Mouse (Mus musculus) neutrophil, adult 5-6 weeks (primary cell): ENCODE measurements around the gene Pnkd. TPM values are rescaled to one million over a fixed set of nuclear protein-coding genes. Genes with fewer than 3 reads are reported as not detected.

Experiments used
- ATAC-seq: fragments of 151-379, 151-347 bp; 2 replicates; pipeline ENCODE4 v1.8.0; 2017; ENCODE audit warnings: mild to moderate bottlenecking, moderate TSS enrichment; ENCODE audit not compliant: insufficient number of reproducible peaks, poor library complexity, low FRiP score, severe bottlenecking; ENCODE audit errors: extremely low read depth
- total RNA-seq: library from RNA; stranded (forward); fragments of 200-1000 nt; gene quantifications from 2 replicates; pipeline ENCODE4 v1.2.3, GENCODE M21; 2017

Pnkd gene
- total RNA-seq, 1 experiment from 2014 or later, result 12.7 TPM

DNA sequence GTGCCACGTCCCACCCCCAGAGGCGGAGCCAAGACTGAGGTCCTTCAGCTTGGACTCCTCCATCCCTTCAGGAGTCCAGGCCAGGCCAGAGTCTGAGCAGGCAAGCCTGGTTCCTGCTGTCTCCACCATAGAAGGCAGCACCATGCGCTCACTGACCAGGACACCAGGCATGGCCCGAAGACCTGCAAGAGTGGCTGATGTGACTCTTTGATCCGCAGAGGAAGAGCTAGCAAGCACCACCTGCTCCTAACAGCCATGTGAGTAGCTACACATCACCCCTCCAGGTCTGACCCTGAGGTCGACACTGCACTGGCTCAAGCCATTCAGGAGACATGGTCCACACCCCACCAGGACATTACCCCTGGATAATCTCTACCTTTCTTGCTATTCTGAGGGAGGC is 7.7 kb upstream of the Pnkd start:
- no peak for ATAC-seq

DNA sequence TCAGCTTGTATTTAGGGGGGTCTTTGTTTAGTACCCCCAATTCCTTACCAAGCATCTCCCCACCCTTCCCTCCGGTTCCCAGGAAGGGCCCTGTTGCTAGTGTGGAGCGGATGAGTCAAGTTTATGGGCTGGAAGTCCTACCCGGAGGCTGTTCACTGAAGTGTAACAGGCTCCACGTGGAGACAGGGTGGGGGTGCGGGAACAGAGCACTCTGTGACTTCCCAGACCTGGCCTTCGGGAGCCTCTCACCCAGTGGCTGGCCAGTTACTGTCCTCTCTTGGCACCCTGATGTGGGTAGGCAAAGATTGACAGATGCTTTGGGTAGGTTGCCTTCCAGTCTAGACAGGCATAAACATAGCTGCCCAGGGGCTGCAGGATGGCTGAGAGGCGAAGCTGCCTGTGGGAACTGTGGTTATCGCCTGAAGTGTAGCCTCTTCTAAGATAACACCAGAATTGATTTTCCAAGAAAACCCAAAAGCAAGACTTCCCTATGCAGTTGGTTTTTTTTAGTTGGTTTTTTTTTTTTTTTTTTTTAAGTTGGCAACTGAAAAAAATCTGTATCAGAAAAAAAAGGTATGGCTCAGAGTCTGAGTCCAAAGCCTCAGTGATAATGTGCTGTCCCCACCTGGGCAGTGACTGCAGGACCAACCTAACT is 6.7 kb upstream of the Pnkd start:
- ATAC-seq, result no peak

DNA sequence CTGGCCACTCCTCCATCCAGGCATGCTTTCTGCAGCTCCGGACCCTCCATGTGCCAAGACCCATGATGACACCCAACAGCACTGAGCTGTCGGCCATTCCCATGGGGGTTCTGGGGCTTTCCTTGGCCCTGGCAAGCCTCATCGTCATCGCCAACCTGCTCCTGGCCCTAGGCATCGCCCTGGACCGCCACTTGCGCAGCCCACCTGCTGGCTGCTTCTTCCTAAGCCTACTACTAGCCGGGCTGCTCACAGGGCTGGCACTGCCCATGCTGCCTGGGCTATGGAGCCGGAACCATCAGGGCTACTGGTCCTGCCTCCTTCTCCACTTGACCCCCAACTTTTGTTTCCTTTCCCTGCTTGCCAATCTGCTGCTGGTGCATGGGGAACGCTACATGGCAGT is 6.2 kb upstream of the Pnkd start, which contains the start of gene Gpbar1:
Gpbar1 (plus strand) TSS at position 13 of the 400 bp plus-strand sequence.
- no peak for ATAC-seq

DNA sequence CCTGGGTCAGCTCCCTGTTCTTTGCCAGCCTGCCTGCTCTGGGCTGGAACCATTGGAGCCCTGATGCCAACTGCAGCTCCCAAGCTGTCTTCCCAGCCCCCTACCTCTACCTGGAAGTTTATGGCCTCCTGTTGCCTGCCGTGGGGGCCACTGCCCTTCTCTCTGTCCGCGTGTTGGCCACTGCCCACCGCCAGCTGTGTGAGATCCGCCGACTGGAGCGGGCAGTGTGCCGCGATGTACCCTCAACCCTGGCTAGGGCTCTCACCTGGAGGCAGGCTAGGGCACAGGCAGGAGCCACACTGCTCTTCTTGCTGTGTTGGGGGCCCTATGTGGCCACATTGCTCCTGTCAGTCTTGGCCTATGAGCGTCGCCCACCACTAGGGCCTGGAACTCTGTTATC is 5.7 kb upstream of the Pnkd start:
- ATAC-seq, result no peak

DNA sequence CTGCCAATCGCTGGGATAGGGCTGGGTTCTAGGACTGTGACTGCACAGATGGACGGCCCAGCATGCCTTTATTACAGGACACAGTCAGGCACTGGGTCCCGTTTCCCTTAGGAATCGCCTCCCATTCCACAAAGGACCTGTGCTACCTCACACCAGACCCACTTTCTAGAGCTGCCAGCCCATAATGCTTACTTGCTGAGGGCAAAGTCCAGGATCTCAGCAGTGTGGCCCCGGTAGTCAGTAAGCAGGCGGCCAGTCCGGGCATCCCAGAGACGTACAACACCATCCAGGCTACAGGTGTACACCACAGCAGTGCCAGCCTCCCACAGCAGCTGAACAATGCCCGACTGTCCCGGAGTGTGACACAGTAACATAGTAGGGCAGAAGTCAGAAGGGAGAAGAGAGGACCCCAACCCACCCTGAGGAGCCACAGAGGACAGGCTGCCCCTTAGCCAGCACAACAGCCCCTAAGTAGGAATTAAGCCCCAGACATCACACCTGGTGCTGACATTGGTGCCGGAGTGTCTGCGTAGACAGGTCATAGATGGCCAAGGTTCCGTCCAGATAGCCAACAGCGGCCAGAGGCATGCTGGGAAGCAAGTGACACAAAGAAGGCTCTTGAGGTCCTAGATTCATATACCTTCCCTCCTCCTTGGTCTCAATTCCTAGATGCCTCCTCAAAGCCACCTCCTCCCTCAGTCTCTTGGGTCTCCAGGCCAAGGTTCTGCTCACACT is 4.0 kb upstream of the Pnkd start:
- ATAC-seq, result no peak

DNA sequence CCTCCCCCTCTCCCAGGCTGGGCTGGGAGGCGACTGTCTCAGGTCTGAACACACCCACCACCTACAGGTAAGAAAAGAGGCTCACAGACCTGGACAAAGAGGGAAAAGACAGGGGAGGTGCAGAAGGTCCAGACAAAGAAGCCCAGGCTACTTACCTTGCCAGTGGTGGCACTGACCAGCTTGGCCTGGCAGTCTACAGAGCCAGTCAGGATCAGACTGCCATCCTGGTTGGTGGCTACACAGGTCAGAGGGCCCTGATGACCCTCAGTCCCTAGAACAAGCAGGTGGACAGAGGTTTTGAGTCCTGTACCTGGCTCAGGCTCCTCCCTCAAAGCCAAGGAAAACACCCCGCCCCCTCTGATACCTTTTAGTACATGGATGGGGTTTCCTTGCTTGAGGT is 3.4 kb upstream of the Pnkd start:
- no peak for ATAC-seq

DNA sequence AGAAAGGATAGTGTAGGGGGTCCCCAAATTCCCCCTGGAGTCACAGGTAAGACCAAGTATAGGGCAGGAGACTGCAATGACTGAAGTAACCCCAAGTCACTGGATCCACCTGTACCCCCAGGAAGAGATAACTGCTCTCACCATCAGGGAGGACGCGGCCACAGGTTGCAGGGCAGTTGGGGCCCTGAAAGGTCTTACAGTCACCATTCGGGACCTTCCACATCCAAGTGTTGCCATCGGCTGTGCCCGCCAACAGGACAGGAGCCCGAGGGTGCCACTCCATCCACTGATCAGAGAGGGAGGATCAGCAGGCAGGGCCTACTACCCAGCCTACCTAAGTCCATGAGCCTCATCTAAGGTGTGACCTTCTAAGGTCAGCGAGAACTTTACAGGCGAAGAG is 2.8 kb upstream of the Pnkd start:
- ATAC-seq, result no peak

DNA sequence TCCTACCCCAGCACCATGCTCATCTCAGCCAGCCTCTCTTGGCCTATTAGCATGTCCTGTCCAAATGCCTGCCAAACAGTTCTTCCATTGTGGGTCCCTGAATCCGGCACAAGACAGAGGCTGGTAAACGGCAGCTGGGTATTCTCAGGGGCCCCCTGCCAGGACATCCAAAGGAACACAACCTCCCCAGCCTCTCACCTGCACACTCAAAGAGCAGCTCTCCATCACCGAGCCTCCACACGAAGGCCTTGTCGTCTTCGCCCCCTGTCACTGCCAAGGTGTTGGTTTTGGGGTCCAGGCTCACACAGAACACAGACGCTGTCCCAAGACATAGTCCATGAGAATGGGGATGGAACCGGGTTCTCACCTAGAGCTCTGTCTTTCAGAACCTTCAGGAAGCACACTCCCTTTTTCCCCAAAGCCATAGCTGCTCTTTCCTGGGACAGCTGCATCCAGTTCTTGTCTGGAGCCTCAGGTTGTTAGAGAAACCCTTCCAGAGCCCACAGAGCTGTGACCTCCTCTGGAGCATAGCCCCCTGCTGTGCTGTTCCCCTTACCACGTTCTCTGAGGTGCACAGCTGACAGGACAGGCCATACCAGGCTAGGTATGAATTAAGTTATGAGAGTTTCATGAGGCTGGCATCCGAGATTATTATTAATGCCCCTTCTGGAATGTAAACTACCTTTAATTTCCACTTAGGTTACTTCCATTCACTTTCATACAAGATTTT is 1.7 kb upstream of the Pnkd start:
- ATAC-seq, result no peak

DNA sequence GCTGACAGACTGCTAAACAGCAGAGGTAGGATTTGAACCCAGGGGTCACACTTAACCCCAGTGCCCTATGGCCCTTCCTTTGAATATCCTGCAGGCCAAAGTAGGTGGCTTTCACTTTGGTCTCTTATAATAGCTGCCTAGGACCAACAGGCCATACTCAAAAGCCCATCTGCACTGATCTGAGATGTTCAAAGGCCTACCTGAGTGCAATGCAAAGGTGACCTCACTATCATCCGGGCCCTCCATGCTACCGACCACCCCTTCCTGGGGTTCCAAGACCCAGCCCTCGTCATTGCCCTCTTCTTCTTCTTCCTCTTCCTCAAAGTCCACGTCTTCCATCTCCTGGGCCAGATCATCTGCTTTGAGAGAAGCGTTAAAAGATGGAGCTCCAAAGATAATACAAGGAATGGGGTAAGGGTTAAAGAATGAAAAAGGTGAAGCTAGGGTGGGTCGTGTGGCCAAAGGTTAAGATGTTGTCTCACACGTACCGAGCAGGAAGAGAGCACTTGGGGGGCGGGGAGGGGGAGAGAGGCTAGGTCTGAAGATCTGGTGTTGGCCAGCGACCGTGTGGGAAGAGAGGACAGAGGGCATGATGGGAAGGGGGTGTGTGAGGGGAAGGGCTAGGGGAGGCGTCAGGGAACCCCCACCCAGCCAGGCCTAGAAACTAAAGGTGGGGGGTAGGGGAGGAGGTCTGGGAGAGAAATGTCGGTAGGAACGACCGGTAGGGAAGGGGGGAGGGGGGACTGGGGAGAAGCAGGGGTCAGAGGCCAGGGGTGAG is 855 bp upstream of the Pnkd start:
- ATAC-seq, result no peak

DNA sequence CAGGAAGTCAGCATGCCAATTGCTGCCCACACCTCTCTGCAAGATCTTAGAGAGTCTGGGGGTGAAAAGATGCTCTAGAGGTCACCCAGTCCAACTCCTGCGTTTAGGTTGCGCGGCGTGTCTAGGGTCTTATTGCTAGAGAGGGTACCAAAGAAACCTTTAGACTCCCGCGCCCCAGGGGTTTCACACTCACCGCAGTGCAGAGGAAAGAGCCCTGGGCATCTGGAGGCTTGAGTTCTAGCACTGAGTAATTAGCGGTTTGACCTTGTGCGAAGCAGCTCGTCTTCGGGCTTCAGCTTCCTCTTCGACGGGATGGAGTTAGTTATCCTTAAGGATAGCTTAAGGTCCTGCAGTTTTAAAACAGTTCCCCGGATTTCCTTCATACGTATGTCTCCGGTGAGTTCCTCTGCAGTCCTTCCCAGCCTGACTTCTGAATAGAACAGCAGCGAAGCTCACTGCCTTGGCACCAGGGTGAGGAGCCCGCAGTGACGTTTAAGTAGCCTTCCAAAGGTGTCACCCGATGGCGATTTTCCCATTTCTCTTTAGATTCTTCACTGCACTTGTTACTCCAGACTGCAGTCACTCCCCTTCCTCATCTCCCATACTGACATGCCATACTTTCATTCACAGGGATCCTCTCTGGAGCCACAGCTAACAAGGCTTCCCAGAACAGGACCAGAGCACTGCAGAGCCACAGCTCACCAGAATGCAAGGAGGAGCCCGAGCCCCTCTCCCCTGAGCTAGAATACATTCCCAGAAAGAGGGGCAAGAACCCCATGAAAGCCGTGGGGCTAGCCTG is 681 bp downstream of the Pnkd start:
- no peak for ATAC-seq

DNA sequence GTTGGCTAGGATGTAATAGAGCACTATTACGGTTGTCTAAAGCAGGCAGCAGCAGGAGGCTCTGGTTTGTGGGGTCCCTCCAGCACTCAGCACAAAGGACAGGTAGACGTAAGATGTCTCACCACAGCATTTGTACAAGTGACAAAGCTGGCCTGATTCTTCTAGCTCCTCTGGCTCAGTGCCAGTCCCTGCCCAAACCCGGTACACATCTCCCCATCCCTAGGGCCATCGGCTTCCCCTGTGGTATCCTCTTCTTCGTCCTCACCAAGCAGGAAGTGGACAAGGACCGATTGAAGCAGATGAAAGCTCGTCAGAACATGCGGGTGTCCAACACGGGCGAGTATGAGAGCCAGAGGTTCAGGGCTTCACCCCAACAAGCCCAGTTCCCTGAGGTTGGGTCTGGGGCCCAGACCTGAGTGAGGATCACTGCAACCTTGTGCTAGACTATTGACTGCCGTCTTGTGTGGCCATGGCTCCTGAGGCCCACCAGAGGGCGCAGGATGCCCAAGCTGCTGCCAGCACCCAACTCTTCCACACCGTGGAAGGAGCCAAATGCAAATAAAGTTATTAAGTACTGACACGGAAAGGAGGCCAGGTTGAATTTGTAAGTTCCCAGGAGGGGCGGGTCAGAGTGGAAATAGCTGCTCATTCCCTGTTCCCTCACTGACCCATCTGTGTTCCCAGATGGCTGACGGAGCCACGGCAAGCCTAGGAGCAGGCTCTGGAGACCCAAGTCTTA is 2.3 kb downstream of the Pnkd start:
- ATAC-seq, result peak; percentile 33

DNA sequence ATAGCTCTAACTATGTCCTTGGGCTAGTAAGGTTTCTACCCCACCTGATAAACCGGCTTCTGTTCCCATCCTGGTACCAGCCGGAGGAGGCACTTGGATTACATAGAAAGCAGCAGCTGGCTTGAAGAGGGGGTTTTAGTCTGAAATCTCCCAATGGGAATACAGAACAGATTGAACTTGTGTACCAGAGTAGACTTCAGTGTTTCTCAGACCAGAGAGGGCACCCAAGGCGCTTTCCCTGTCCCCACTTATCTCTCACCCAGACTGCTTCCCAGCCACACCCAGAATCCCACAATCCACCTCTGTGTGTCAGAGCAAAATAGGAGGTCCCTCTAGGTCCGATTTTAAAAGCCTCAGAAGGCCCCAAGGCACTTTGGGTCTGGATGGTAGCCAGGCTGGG is 3.6 kb downstream of the Pnkd start:
- no peak for ATAC-seq

DNA sequence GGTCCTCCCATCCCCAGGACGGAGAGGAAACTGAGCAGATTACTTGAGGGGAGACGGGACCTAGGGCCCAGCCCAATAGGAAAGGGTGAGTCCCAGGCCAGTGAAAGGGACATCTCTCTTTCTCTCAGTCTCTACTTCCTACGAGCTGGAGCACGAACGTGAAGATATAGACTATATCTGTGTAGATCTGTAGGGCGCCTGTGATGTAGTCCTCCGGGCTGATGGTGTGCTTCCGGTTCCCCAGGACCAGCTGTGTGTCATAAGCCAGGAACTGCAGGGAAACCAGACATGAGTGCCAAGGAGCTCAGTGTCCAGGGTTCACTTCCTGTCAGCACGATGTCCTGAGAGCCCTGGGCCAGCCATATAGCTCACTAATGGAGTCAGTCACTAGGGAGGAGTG is 4.5 kb downstream of the Pnkd start:
- ATAC-seq, result no peak

DNA sequence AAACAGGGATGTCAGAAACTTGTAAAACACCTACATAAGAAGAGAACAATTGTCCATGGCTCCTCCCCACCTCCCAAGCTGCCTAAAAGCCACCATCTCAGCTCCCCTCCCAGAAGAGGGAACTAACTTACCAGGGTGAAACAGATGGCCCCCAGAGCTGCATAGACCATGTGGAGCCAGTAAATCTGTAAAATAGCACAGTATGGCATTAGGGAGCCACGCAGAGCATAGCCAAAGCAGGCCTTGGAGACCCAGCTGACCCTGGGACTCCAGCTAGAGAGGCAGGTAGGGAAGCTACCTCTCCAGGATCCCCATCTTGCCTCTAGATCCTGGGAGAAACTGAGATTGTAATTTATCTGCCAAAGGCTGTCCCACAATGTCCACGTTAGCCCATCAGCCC is 5.0 kb downstream of the Pnkd start:
- no peak for ATAC-seq

DNA sequence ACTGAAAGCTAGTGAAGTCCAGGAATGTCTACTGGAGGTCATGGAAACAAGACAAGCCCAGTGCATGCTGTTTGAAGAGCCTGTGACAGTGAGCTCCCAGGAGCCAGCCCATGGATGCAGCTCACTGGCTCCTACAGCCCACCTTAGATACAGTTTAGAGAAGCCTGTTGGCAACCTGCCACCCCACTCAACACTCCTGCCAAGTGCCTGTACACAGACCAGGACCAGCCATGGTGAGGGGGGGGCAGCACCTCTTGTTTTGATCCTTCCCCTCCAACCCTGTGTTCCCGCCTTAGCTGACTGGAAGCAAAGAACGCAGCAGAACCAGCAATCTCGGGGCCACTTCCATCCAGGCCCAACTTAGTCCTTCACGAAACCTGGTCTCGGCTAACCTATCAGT is 5.4 kb downstream of the Pnkd start:
- ATAC-seq, result no peak

DNA sequence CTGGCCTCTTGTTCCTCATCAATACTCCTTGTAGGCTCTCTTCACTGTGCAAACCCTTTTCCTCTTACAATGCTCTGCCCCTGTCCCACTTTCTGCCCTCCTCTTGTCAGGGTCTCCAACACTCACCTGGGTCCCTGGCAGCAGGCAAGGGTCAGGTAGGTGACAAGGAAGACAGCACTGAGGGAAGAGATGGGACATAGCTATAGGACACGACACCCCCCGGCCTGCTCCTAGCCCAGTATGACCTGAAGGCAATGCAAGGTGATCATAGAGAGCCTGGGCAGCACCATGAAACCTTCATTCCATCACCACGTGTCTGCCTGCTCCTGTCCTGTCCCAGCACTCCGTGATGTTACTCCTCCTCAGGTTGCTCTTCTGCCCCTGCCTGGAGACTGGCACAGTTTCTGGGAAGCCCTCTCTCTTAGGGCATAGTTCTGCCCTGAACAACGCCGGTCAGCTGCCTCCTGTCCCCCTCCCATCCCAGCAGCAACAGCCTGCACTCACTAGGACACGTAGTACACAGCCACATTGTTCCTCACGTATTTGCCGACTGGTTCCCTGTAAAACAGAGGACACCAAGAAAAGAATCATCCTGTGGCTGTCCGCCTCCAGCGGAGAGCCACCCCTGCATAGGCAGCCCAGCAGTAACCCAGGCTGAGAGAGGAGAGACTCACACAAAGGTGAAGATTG is 7.7 kb downstream of the Pnkd start:
- ATAC-seq, result no peak

DNA sequence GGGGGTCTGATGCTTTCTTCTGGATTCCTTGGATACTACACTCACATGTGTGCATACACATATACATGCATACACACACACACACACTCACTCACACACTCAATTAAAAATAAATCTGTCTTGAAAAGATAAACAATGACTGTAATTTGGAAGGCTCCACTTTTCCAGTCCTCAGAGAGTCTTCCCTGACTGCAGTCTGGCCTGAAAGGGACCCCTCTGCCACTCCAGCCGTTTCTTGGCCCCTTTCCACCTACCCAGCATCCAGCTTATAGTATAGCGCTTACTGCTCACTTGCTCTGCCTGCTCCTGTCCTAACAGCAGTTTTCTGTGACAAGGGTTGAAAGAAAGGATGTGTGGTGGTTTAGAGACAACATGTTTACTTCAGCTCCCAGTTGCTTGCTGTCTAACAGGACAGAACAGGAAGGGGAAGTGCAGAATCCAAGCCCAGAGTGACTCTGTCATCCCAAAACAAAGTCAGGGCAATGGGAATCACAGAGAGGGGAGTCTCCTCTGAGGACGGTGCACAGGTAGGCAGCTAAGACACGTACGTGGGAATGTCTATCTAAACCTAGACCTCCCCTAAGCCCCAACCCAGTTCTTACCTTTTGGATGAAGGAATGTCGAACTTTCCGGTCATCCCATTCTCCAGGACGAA is 8.7 kb downstream of the Pnkd start:
- ATAC-seq, result no peak
